Mouse (Mus musculus): ENCODE measurements around the gene Zzz3. TPM values are rescaled to one million over a fixed set of nuclear protein-coding genes. Genes with fewer than 3 reads are reported as not detected.
"Not testable (repeated sequence)": the region's sequence is repeated elsewhere in the genome, so short reads cannot be mapped to it uniquely, and the experiment has no call there.

Zzz3 gene
- polyA plus RNA-seq, 1 experiment: 35.7 TPM

GRCm38 (mm10) chr3:152435590-152435989 is 40.3 kb downstream of the Zzz3 start:
- Histone ChIP-seq H3K36me3 (ENCODE audit: control insufficient read depth, insufficient read depth, low read length) (no peaks in the 10 kb centered on the region), H3K4me3 (ENCODE audit: control insufficient read depth, insufficient read depth, low read length) (no peak overlapping the region), H3K4me1 (replicated peaks; ENCODE audit: control insufficient read depth, insufficient read depth, low read length) (no peaks in the 10 kb centered on the region), H3K27ac (ENCODE audit: control insufficient read depth, insufficient read depth, low read length) (no peak overlapping the region), H3K27me3 (ENCODE audit: control insufficient read depth, insufficient read depth, low read length) (no peaks in the 10 kb centered on the region)
- no peak for DNase-seq
- TF ChIP-seq POLR2A (IDR thresholded peaks at IDR 0.05; ENCODE audit: control insufficient read depth, extremely low read depth, insufficient read depth, low read length, poor library complexity): no peak
- TF ChIP-seq CTCF (IDR thresholded peaks at IDR 0.05; ENCODE audit: borderline replicate concordance, control insufficient read depth, extremely low read depth, insufficient read depth, low read length, poor library complexity): no peak

DNA sequence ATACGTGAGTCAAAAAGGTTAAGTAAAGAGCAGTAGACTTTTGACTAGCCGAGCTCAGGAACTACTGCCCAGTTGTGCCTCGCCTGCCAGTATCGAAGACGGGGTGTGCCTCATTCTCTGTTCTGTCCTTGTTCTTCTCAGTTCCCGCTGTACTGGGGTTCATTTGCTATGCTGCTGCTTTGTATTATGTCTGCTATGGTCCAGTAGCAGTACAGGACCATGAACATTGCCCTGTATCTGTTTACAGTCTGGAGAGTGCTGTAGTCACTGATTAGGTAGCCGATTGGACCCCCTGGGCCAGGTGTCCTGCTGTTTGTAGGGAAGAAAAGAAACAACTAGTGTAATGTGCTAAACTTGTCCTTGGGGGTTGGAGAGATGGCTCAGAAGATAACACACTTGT is 42.8 kb downstream of the Zzz3 start:
- 99% methylated on average over 7 of the region's 7 CpGs for WGBS
- Histone ChIP-seq H3K36me3 (ENCODE audit: control insufficient read depth, insufficient read depth, low read length) (no peaks in the 10 kb centered on the region), H3K27me3 (ENCODE audit: control insufficient read depth, insufficient read depth, low read length) (no peaks in the 10 kb centered on the region), H3K4me1 (replicated peaks; ENCODE audit: control insufficient read depth, insufficient read depth, low read length) (peaks cover 4% of the 10 kb centered on the region; the same call in 1 of the 2 replicates), H3K27ac (ENCODE audit: control insufficient read depth, insufficient read depth, low read length) (no peak overlapping the region), H3K4me3 (ENCODE audit: control insufficient read depth, insufficient read depth, low read length) (no peak overlapping the region)
- no peak for TF ChIP-seq POLR2A (IDR thresholded peaks at IDR 0.05; ENCODE audit: control insufficient read depth, extremely low read depth, insufficient read depth, low read length, poor library complexity)
- TF ChIP-seq CTCF (IDR thresholded peaks at IDR 0.05; ENCODE audit: borderline replicate concordance, control insufficient read depth, extremely low read depth, insufficient read depth, low read length, poor library complexity): no peak
- no peak for DNase-seq

GRCm38 (mm10) chr3:152442795-152443194 is 47.5 kb downstream of the Zzz3 start:
- Histone ChIP-seq H3K27ac (ENCODE audit: control insufficient read depth, insufficient read depth, low read length) (no peak overlapping the region), H3K4me1 (replicated peaks; ENCODE audit: control insufficient read depth, insufficient read depth, low read length) (peaks cover 4% of the 10 kb centered on the region; the same call in 1 of the 2 replicates), H3K4me3 (ENCODE audit: control insufficient read depth, insufficient read depth, low read length) (no peak overlapping the region), H3K36me3 (ENCODE audit: control insufficient read depth, insufficient read depth, low read length) (no peaks in the 10 kb centered on the region), H3K27me3 (ENCODE audit: control insufficient read depth, insufficient read depth, low read length) (no peaks in the 10 kb centered on the region)
- TF ChIP-seq CTCF (IDR thresholded peaks at IDR 0.05; ENCODE audit: borderline replicate concordance, control insufficient read depth, extremely low read depth, insufficient read depth, low read length, poor library complexity) (no peak), POLR2A (IDR thresholded peaks at IDR 0.05; ENCODE audit: control insufficient read depth, extremely low read depth, insufficient read depth, low read length, poor library complexity) (no peak)
- no peak for DNase-seq
- WGBS: 43% methylated on average over 4 of the region's 4 CpGs

DNA sequence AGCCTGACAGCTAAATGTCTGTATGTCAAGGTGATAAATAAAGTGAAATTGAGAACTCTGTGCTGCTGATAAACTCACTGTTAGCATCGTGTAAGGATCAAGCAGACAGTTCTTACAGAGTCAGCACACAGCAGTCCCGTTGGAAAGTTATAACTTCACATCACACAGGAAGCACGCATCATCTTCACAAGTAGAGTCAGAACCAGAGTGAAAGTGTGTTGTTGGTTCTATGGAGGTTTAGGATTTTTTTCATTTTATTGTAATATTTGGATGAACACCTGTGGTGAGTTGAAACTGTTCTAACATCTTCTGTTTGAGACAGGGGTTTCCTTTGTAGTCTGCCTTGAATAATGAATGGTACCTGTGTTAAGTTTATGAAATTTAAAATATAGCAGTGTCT is 48.8 kb downstream of the Zzz3 start:
- WGBS: 92% methylated on average over 3 of the region's 3 CpGs
- no peak for TF ChIP-seq POLR2A (IDR thresholded peaks at IDR 0.05; ENCODE audit: control insufficient read depth, extremely low read depth, insufficient read depth, low read length, poor library complexity)
- no peak for TF ChIP-seq CTCF (IDR thresholded peaks at IDR 0.05; ENCODE audit: borderline replicate concordance, control insufficient read depth, extremely low read depth, insufficient read depth, low read length, poor library complexity)
- no peaks in the 10 kb centered on the region for H3K36me3 ChIP-seq (ENCODE audit: control insufficient read depth, insufficient read depth, low read length)
- DNase-seq: no peak
- H3K27me3 ChIP-seq (ENCODE audit: control insufficient read depth, insufficient read depth, low read length): no peaks in the 10 kb centered on the region
- peaks cover 4% of the 10 kb centered on the region; the same call in 1 of the 2 replicates for H3K4me1 ChIP-seq (replicated peaks; ENCODE audit: control insufficient read depth, insufficient read depth, low read length)
- no peak overlapping the region for H3K27ac ChIP-seq (ENCODE audit: control insufficient read depth, insufficient read depth, low read length)
- no peak overlapping the region for H3K4me3 ChIP-seq (ENCODE audit: control insufficient read depth, insufficient read depth, low read length)

GRCm38 (mm10) chr3:152446966-152447365 is 51.7 kb downstream of the Zzz3 start:
- Histone ChIP-seq H3K36me3 (ENCODE audit: control insufficient read depth, insufficient read depth, low read length) (peaks cover 21% of the 10 kb centered on the region), H3K4me1 (replicated peaks; ENCODE audit: control insufficient read depth, insufficient read depth, low read length) (peaks cover 4% of the 10 kb centered on the region; the same call in 1 of the 2 replicates), H3K27ac (ENCODE audit: control insufficient read depth, insufficient read depth, low read length) (no peak overlapping the region), H3K27me3 (ENCODE audit: control insufficient read depth, insufficient read depth, low read length) (no peaks in the 10 kb centered on the region), H3K4me3 (ENCODE audit: control insufficient read depth, insufficient read depth, low read length) (no peak overlapping the region)
- TF ChIP-seq POLR2A (IDR thresholded peaks at IDR 0.05; ENCODE audit: control insufficient read depth, extremely low read depth, insufficient read depth, low read length, poor library complexity): no peak
- 95% methylated on average over 1 of the region's 1 CpGs for WGBS
- DNase-seq: no peak

DNA sequence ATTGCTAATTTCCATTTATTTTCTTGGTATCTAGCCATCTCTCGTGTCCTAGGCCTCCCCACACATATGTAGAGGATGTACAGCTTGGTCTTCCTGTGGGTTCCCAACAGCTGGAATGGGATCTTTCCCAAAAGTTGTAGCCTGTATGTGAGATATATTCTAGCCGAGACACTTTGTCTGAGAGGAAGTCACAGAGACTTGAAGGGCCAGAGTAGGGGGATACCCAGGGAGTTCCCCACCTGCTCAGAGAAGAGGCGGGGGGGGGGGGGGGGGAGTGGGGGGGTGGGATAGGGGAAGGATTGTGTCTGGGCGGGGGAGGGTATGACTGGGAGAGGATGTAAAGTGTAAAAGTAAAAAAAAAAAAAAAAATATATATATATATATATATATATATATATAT is 57.9 kb downstream of the Zzz3 start:
- no peak overlapping the region for H3K4me3 ChIP-seq (ENCODE audit: control insufficient read depth, insufficient read depth, low read length)
- no peak for DNase-seq
- no peak overlapping the region for H3K27ac ChIP-seq (ENCODE audit: control insufficient read depth, insufficient read depth, low read length)
- H3K27me3 ChIP-seq (ENCODE audit: control insufficient read depth, insufficient read depth, low read length): no peaks in the 10 kb centered on the region
- WGBS: 89% methylated on average over 4 of the region's 4 CpGs
- H3K36me3 ChIP-seq (ENCODE audit: control insufficient read depth, insufficient read depth, low read length): peaks cover 66% of the 10 kb centered on the region
- H3K4me1 ChIP-seq (replicated peaks; ENCODE audit: control insufficient read depth, insufficient read depth, low read length): no peaks in the 10 kb centered on the region
- no peak for TF ChIP-seq CTCF (IDR thresholded peaks at IDR 0.05; ENCODE audit: borderline replicate concordance, control insufficient read depth, extremely low read depth, insufficient read depth, low read length, poor library complexity)
- TF ChIP-seq POLR2A (IDR thresholded peaks at IDR 0.05; ENCODE audit: control insufficient read depth, extremely low read depth, insufficient read depth, low read length, poor library complexity): no peak

DNA sequence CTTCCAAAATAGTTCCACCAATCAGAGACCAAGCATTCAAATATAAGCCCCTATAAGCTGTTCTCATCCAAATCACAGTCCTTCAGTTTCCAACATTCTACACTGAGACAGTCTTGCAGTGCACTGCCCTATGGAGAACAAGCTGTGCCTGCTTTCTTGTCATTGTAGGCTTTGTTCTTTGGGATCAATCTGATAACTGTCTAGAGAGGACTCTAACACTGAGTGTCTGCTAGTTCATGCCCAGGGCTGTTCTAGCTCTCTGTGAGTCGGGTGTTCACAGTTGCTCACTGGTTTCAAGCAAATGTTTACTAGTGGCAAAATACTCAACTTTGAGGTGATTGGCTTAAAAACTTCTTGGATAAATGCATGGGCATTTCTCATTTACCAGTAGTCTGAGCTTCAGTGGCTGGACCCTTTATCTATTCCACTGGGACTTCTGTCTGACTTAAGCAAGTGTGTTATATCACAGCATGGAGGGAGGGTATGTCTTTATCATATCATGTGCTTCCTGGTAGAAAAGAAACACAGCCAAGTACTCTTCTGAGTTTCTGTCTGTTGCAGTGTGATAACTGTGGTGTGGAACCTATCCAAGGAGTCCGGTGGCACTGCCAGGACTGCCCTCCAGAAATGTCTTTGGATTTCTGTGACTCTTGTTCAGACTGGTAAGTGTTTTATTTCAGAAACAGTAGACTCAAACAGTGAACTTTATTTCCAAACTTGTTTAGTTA is 62.2 kb downstream of the Zzz3 start:
- Histone ChIP-seq H3K27ac (ENCODE audit: control insufficient read depth, insufficient read depth, low read length) (no peak overlapping the region), H3K27me3 (ENCODE audit: control insufficient read depth, insufficient read depth, low read length) (no peaks in the 10 kb centered on the region), H3K4me1 (replicated peaks; ENCODE audit: control insufficient read depth, insufficient read depth, low read length) (no peaks in the 10 kb centered on the region), H3K4me3 (ENCODE audit: control insufficient read depth, insufficient read depth, low read length) (no peak overlapping the region), H3K36me3 (ENCODE audit: control insufficient read depth, insufficient read depth, low read length) (peaks cover 53% of the 10 kb centered on the region)
- WGBS: 98% methylated on average over 2 of the region's 2 CpGs
- TF ChIP-seq CTCF (IDR thresholded peaks at IDR 0.05; ENCODE audit: borderline replicate concordance, control insufficient read depth, extremely low read depth, insufficient read depth, low read length, poor library complexity) (no peak), POLR2A (IDR thresholded peaks at IDR 0.05; ENCODE audit: control insufficient read depth, extremely low read depth, insufficient read depth, low read length, poor library complexity) (no peak)
- DNase-seq: no peak

- DNase-seq; H3K4me1 ChIP-seq (replicated peaks; ENCODE audit: control insufficient read depth, insufficient read depth, low read length); H3K4me3 ChIP-seq (ENCODE audit: control insufficient read depth, insufficient read depth, low read length); H3K27ac ChIP-seq (ENCODE audit: control insufficient read depth, insufficient read depth, low read length); H3K27me3 ChIP-seq (ENCODE audit: control insufficient read depth, insufficient read depth, low read length): not testable (repeated sequence)
- peaks cover 52% of the 10 kb centered on the region for H3K36me3 ChIP-seq (ENCODE audit: control insufficient read depth, insufficient read depth, low read length)
- 97% methylated on average over 4 of the region's 4 CpGs for WGBS
Observed at GRCm38 (mm10) chr3:152458875-152459274, 63.6 kb downstream of the Zzz3 start.
